Mouse (Mus musculus): ENCODE data around the gene Ttc33.
"Not testable (repeated sequence)": the region's sequence is repeated elsewhere in the genome, so short reads cannot be mapped to it uniquely, and the experiment has no call there.

Gene Ttc33

DNA sequence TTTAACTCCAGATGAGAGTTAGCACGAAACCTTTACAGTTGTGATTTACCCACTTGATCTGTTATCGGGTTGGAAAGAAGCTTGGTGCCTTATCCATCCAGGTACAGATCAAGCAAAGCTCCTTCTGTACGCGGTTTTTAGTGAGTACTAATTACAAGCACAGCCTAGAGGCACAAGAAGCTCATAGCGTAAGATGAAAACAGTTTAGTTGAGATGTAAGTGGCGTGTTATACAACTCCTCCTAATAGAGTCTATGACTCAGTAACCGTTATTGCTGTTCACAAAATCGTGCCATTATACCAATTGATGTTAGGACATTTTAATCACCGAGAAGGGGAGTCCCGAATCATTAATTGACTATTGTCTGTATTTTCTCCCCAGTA lies 959 bp downstream of the Ttc33 start:
- DNase-seq = no peak

DNA sequence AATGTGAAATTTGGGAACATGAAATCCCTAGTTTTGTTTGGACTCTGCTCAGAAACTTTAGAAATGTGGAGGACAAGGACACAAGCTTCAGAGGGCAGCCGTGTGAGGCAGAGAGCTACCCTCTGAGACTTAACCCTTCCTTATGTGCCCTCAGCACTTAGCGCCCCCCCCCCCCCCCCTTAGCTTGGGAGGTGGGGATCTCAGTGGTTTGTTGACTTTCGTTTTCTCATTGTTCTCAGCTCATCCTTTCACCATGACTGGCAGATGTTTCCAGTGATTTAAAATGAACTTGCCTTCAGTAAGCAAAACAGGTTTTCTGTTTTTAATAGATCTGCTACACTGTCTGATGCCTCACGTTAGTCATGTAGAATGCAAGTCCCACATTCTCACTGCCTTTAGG lies 1.8 kb downstream of the Ttc33 start:
- DNase-seq = no peak

DNA sequence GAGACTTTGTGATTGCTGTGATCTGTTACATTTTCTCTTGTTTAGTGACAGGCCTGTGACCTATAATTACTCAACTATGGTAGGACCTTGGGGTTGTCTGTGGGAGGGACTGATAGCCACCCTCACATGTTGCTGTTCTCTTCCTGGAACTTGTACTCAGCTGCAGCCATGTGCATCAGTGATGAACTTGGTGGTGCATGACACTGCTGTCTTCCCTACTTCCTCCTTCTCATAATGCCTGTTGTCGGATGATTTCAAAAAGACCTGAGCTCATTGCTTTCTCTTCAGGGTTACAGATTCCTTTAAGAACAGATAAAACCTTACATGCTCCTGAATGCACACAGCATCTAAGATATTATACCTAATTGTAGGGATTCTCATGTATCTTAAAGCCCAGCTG lies 2.7 kb downstream of the Ttc33 start:
- DNase-seq = peak; percentile 30

DNA sequence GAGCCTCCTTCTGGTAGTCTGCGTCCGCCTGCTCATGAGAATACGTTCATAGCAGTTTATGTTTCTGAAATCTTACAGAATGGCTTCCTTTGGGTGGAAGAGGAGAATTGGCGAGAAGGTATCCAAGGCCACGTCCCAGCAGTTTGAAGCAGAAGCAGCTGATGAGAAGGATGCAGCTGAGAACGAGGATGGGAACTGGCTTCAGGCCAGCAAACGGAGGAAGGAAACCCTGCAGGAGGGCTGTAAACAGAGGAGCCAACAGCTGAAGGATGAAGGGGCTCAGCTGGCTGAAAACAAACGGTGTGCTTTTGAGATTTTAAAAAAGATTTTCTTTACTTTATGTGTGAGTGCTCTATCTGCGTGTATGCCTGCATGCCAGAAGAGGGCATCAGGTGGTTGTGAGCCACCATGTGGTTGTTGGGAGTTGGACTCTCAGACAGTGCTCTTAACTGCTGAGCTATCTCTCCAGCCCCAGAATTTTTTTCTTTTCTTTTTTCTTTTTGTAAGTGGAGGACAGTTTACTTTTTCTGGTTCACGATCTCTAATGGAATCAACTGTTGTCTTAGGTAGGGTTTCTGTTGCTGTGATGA lies 4.3 kb downstream of the Ttc33 start:
- DNase-seq = peak; percentile 25

DNA sequence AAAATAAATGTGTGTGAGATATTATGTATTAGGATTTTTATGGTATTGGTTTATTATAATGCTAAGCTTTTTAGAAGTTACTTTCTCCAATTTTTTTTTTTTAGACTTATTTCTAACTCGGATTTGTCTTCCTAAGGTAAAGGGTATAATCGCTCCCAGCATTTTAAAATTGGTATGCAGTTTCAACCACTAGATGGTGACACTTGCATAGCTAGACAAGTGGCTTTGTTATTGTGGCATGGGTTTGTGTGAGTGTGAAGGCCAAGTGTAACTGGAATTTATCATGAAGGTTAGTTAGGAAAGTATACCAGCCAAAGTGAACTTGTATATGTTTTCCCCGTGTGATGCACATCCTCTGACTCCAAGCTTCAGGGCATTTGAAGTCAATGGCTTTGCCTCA lies 8.5 kb downstream of the Ttc33 start:
- peak; percentile 38 for DNase-seq

DNA sequence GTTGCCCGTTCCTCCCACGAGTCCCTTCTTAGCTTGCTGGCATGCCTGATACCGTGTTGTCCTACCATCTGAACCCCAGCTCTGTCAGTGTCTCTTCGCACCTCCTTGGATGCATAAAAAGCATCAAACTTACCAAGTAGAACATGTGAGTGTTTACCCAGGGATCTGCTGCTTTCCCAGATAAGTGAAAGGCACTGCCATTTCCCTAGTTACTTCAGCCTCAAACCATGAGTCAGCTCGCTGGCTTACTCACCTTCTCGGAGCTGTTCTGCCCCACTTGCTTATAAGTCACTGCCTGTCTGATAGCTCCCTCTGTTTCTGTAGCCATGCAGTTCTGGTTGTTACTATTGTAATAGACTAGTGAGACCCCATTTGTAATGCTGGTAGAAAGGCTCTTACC lies 9.1 kb downstream of the Ttc33 start:
- no peak for DNase-seq

DNA sequence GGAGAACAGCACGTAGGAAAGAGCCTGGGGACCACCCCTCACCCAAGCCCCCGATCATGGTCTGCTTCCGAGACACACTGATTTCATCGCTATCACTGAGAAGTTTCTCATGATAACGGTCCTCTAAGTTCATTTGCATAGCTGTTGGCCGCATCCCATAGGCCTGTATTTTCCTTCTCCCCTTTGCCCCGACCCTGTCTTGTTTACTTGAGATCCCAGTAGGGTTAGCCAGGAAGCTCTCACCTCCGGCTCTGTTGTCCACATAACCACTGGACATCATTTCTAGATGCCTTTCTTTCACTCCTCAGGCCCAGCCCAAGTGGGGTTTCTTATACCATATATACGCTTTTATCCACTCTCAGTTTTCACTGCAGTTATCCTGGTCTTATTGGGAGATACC lies 9.6 kb downstream of the Ttc33 start:
- no peak for DNase-seq

DNA sequence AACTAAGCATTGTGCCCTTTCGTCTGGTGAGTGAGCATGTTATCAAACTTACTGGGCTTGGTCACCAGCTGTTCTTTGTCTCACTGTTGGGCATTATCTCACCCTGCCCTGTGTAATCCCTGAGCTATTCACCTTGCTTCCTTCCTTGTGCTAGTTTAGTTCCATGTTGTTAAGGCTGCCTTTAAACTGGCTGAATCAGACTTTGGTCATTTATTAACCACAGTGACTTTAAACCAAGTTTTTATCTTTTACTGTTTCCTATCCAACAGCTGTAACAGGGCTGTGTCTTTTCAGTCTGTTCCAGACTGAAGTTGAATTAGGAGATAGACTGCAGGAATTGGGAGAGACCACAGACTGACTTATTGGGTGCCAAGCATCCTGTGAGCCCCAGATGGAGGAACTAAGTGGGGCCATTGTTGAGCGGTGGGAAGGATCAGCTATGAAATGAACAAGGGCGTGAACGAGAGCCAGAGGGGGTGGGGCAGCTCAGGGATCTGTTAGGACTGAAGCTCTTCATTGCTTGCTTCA lies 10.7 kb downstream of the Ttc33 start:
- no peak for DNase-seq

DNA sequence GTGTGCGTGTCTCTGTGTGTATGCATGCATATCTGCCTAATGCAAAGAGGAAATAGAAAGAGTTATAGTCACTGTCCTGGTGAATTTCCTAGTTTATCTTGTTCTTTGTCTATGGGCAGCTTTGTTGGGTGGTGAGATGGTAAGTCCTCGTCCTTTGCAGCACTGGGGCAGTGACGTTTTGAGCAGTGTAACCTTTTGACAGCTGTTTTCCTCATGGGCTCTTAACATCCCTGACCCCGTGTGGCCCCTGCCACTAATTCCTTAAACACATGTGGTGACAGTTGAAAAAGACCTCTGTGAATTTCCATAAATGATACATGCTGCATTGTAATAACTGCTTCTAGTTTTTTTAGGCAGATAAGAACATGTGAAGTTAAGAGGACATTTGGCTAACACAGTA lies 11.4 kb downstream of the Ttc33 start:
- DNase-seq = no peak

DNA sequence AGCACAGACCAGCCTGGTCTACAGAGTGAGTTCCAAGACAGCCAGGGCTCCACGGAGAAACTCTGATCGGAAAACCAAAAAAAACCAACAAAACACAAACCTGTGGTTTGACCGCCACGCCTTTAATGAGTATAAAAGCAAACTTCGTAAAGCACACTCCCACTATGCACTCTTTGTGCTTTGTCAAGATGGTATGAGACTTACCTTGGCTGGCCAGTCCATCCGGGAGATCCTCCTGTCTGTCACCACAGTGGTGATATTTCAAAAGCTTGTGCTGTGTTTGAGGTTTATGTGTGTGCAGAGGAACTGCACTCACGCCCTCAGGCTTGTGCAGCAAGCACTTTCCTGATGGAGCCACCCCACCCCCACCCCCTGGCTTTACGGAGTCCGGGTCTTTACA lies 19.9 kb downstream of the Ttc33 start:
- no peak for DNase-seq

DNA sequence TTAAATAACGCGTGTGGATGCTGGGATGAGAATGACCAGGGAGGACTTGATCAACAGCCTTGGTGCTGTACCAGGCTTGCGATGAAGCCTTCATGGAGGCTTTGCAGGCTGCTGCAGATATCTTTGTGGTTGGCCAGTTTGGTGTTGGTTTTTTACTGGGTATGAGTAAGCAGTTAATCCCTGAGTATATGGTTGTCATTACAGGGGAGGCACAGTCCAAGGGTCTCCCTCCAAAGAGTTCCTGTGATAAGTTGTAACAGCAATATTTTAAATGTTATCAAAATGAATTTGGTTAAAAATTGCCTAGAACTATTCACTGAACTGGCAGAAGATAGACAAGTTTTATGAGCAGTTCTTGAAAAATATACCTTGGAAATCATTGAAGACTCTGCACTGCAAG lies 23.8 kb downstream of the Ttc33 start:
- no peak for DNase-seq

DNA sequence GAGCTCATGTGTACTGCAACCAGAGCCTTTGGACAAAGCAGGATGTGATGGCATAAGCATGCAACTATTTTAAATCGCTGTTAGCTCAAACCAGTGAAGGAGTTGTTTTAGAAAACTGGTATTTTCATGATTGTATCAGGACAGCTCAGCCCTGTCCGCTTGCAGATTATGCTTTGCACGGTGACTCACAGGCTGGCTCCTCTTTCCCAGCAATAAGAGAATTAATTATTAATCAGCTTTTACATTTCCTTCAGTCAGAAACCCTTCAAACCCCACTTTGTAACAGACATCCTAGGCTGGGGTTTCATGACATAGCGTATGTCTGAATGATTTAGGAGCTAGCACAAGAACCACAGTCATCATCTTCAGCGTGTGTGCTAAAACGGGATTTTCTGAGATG lies 35.2 kb downstream of the Ttc33 start:
- DNase-seq = no peak

DNA sequence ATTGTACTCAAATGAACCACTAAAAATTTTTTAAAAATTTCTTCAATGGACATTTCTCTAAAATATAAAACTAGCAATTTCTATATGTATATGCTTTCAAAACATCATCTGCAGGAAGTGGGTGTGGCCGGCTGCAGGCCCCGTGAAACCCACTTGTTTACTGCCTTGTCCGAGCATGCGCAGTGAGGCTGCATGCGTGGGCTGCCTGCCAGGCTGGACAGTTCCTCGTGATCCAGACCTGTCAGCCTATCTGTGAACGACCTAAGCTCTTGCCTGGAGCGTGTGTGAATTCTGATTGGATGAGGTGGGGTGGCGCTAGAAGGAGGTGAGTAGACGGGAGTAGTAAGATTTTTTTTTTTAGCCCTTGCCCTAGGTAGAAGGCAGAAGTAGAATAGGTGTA lies 45.4 kb downstream of the Ttc33 start:
- DNase-seq = not testable (repeated sequence)

DNA sequence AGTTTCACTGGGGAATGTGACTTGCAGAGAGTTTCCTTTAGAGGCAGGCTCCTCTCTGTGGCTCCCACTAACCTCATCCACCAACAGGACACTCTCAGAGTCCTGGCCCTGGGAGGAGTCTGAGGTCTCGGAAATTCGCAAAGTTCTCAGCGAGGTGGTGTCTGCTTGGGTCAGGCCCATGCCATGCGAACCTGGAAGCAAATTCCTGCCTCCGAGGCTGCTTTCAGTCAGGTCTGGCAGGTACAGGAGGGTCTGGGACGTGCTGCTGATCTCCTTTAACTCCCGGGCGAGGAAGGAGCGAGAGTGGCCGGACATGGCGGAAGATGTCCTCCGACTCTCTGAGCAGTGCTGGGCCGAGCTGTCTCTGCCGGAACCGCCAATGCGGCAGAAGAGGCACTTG lies 49.3 kb downstream of the Ttc33 start:
- DNase-seq = no peak

DNA sequence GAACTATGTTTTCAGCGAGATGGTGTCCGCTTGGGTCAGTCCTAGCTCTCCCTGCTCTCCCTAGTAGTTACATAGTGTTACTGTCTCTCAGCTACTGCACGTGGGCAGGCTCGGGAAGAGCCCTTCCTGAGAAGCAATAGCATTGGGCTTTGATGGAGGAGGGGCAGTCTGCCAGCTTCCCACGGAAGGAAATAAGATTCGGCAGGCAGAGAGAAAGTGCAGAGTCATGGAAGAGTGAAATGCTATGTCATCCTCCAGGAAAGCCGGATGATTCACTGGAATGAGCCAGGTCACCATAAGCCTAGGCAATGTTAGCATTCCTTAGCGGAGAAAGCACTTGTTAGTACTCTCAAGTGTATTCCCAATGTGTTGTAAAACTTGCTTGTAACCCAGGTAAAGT lies 50.2 kb downstream of the Ttc33 start:
- DNase-seq = peak; percentile 60

DNA sequence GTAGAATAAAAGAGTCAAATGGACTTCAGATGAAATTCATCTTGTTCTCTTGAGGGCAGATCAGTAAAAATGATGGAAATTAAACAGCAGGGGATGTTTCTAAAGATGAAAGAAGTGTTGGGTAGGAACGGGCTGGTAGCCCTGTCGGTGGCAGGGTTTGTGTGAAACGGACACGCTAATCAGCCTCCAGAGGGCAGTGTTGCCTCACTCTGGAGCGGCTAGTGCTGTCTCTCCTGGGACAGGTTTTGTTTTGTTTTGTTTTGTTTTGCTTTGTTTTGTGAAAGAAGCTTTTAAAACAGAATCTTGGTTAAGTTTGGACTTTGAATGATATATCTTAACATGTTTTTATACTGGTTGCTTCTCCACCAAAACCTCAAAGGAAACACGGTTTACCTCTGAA lies 51.2 kb downstream of the Ttc33 start:
- peak; percentile 86 for DNase-seq

DNA sequence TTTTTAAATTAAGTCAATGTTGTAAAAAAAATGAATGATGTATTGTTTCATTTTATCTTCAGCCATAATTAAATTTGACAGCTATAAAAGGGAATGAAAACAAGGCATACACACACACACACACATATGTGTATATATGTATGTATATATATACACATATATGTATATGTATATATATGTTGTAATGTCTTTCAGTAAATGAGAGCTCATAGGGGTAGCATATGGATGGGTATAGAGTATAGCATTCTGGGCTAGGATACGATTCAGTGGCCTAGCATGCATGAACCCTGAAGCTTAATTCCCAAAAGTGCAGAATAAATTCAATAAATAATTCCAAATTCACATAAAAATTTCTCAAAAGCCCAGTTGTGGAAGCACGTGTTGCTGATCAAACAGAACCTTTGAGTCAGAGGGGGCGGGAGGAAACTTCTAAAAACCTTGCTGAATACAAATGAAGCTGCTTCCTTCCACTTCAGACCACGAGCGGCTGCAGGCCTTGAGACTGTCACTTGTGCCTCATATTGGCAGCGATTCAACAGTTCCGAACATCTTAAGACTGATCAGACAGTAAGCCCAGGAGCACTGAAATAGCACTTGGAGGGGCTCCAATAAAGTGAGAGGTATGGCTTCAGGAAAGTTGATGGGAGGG lies 51.8 kb downstream of the Ttc33 start:
- DNase-seq = no peak

DNA sequence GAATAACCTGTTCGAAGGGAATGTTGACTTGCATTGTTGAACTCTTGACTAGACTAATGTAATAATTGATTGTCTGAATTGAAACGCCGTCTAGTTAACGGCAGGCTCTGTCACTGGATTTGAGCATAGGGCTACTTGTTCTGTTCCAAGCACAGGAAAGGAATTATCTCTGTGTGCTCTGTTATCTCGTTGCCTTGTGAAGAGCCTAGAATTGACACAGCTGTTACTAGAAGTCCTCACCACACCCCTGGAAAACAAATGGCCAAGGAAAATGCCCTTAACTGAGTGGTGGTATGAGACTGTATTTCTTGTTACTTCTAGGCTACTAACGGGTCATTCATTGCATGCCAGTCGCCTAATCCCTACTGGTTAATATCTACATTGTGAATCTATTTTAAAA lies 52.7 kb downstream of the Ttc33 start:
- DNase-seq = no peak

DNA sequence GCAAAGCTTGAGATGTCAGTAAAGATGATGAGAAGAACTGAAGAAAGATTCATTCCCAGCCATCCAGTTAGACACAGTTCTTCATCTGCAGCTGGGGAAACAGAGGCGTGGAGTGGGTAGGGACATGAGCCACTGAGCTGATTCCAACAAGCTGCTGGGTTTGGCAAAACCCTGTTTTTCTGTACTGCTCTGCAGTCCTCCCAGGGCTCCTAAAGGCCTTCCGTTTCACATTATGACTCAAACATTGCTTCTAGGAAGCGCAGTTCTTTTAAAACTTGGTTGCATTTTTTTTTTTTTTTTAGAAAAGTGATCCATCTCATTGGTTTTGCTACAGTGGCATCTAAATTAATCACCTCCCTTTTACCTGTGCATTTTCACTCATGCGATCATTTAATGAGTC lies 53.2 kb downstream of the Ttc33 start:
- DNase-seq = no peak

DNA sequence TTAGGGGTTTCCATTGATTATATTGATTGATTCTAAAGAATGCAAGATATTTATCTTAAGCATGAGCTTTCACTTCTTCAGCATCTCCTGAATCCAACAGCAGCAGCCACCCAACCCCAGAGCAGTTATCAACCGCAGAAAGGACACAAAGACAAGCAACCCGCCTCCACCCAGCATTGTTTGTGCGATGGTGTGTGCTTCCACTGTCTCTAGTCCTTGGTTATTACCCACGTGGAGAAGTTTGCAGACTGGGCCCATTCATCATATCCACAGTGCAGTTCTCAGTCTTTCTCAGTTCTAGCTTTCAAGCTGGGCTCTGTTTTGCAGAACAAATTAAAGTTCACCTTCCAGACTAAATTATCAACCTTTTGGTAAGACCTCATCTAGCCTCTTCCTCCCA lies 54.0 kb downstream of the Ttc33 start:
- no peak for DNase-seq

DNA sequence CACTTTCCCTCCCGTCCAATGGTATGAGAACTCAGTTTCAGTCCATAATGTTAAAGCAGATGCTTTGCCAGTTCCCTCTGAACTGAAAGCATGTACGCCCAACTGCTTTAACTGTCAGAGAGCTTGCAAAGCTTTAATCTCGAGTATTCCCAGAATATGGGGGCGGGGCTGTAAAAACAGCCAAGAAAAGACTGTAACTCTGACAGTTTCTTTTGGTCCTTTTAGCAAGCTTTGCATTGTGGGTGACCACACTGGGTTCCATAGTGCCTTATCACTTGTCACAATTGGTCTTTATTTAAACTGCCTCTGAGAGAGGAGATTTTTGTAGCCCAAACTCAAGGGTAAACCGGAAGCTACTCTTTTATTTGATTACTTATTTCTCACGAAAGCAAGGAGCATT lies 54.6 kb downstream of the Ttc33 start:
- no peak for DNase-seq

DNA sequence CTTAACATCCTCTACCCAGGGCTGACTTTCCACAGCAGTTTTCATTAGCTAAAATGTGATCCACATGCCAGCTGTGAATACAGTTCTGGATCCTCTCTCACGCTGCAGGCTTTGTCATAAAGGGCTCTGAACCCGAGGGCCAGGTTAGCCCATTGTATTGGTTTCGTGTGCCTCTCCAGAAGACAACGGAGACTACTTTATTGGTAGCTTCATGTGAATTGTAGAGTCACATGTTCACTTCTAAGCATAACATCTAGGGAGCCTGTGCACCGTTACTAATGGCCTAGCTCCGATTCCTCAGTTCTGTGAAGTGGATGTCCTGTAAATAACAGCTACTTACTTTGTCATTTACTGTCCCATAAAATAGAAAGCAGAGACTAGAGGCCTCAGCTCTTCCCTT lies 55.0 kb downstream of the Ttc33 start:
- no peak for DNase-seq

DNA sequence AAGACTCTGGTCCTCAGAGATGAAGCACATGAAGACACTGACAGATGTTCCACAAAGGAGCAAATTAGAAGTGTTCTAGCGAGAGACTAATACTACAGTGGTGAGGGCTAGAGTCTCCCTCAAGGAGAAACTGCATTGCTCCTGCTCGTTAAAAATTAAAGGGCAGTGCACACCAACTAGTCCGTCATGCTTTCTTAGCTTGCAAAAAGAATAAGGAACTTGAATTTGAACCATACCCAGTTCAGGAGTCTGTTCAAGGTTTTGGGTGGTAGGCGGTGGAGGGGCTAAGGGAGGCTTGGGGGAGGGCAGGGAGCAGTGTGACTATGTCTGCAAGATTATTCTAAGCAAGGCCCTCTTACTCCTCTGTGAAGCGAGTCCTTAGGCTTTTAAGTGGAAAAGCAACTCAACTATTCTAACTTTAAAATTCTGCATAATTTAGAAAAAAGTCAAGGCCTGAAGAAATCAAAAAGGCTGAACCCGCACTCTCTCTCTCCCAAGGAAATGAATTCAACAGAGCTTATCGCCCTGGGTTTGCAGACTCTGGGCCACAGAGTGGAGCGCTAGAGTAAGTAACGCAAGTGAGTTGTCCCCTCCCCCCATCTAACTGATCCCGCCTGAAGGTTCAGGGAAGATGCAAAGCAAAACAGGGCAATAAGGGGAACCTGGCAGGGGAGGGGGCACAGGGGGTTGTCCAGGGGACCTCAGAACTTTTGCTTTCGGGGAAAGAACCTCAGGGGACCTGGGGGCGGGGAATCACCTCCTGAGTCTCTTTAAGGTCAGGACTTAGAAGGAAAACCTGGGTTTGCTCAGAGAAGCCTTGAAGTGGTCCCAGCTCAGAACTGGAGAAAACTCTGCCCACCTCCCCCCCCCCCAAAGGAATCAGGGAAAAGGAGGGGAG lies 56.2 kb downstream of the Ttc33 start:
- DNase-seq = peak; percentile 54
